Mouse (Mus musculus): ENCODE data around the gene Spock2.

DNA sequence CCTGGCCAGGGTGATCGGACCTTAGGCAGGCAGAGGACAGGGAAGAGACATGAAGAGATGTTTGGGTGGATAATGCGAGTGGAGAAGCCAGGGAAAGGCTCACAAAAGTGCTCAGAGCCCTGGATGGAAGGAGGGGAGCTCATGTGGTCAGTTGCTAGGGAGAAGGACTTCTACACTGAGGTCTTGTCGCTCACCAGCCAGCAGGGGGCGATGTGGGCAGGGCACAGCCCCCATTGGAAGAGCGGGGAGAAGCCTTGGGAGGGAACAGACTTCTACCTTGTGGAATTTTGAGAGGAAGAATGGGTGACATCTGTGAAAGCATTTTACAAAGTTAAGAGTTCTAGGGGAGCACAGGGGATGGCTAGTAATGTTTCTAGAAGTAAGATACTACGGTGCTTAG, 18.1 kb downstream of the Spock2 start:
- TF ChIP-seq GATA1 (IDR thresholded peaks at IDR 0.05; ENCODE audit: low read length), result no peak
- no peak for TF ChIP-seq TAL1 (IDR thresholded peaks at IDR 0.05; ENCODE audit: low read length)

Data from erythroblast, embryonic 14.5 days (primary cell).